Mouse (Mus musculus): ENCODE measurements around the gene S1pr4.
A peak's percentile ranks its signal among the peaks of the same experiment; 100 is the strongest.

Gene S1pr4

GRCm38 (mm10) chr10:81519227-81519977 is 19.5 kb upstream of the S1pr4 start:
- no peak for DNase-seq

DNA sequence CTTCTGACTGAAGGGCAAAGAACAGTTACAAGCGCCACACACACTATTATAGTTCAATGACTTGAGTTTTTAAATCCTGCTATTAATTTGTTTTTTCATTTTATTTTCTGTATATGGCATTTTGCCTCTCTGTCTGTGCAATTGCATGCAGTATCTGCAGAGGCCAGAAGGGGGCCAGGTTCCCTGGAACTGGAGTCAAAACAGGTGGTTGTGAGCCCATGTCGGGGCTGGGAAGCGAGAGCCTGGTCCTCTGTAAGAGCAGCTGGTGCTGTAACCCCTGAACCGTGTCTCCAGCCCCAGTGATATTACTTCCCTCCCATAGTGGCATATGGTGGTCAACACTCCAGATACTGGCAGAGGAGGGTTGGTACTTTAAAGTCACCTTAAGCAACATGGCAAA is 18.6 kb upstream of the S1pr4 start:
- peak; percentile 61 to 67 for DNase-seq

- no peak for DNase-seq
Measured at GRCm38 (mm10) chr10:81517227-81517626, 17.3 kb upstream of the S1pr4 start.

DNA sequence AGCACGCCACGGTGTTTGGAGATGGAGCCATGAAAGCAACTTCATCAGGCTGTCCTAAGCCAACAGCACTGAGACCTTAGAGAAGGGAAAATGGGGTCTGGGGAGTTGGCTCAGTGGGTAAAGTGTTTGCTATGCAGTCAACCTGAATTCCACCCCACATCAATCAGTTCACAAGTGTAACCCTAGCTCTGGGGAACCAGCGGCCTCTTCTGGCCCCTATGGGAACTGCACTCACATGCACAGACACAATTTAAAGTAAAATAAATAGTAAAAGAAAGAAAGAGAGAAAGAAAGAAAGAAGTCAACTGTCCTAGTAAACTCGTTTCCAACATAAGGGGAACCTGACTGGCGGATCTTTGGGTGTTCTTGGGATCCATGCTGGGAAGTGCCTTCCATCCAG is 13.9 kb upstream of the S1pr4 start:
- no peak for DNase-seq

DNA sequence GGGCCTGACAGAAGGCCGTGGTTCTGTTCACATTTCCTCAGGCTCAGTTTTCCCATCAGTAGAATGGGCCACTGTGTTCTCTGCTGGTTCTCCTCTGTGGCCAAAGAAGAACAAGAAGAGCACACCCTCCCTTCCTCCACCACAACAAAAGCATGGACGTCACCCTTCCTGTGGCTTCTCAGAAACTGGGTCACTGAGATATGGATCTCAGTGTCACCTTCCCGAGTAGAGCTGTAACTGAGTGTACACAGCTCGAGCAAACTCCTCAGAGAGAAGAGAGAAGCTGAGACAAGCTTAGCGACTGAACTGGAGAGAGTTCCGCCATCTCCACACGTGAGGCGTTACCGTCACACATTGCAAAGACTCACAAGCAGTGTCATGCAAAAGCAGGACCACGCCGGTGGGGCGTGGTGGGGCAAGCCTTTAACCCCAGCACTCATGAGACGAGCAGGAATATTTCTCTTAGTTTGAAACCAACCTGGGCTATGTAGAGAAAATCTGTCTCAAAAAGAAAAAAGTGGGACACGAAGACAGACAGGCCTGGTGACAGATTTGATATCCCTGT is 10.4 kb upstream of the S1pr4 start:
- DNase-seq, result no peak

DNA sequence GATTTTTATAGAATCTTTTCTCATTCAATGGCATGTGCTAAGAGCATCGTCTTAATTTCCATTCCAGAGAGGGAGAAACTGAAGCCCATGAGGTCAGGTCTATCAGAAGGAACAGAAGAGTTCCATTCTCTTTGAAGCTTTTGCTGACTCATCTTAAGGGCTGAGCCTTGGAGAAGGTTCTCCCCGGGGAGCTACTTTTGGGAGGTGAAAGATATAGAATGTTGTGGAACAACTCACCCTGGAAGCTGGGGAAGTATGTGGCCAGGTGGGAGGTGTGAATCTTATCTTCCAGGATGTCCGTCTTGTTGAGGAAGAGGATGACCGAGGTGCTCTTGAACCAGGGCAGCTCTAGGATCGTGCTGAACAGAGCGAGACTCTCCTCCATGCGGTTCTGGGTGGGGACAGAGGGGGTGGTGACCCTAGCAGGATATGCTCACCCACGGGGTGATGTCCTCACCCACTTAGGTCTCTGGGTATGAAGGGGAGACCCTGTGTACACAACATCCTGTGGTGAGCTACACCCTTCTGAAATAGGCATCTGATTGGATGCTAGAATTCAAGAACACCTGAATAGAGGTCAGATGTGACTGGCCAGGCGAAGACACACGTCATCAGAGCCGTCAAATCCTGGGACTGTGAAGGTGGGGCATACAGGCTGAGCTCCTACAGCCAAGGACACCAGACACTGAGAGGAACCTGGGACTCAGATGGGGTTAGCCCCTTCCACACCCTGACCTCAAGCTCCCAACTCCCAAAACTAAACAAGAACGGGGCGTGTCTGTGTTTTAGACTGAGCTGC is 8.0 kb upstream of the S1pr4 start:
- DNase-seq, result no peak

DNA sequence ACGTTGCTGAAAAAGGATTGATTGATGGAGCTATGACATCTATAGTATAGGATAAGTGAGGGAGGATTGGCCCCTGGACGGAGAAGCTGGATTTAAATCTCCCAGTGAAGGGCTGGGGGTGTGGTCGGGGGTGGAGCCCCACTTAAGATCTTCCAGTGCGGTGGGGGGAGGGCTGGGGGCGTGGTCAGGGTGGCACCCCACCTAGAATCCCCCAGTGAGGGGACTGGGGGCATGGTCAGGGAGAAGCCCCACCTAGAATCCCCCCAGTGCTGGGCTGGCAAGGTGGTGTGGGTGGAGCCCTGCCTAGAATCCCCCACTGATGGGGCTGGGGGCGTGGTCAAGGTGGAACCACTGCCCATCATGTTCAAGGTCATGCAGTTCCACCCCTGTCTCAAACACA is 7.2 kb upstream of the S1pr4 start:
- DNase-seq, result no peak

- no peak for DNase-seq
Measured at GRCm38 (mm10) chr10:81505016-81505664, 5.2 kb upstream of the S1pr4 start.

GRCm38 (mm10) chr10:81502658-81503057 is 2.7 kb upstream of the S1pr4 start:
- DNase-seq, result peak; percentile 73

DNA sequence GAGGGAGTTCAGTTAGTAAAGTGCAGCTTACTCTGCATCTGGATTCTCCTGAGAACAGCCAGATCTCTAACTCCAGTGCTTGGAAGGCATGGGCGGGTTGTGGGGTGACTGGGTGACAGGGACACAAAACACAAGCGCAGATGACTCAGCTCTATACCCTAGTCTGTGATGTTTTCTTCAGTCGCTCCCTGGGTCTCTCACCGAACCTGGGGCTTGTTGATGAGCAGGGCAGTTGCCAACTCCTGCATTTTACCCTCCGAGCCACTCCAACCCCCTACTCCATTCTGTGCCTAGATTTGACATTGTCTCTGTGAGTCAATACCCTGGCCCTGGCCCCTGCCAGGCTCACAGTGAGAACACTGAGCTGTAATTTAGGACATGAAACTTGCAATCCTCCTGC is 1.9 kb upstream of the S1pr4 start:
- DNase-seq, result no peak

GRCm38 (mm10) chr10:81499250-81499901 is 556 bp downstream of the S1pr4 start:
- DNase-seq, result peak; percentile 77 to 87

DNA sequence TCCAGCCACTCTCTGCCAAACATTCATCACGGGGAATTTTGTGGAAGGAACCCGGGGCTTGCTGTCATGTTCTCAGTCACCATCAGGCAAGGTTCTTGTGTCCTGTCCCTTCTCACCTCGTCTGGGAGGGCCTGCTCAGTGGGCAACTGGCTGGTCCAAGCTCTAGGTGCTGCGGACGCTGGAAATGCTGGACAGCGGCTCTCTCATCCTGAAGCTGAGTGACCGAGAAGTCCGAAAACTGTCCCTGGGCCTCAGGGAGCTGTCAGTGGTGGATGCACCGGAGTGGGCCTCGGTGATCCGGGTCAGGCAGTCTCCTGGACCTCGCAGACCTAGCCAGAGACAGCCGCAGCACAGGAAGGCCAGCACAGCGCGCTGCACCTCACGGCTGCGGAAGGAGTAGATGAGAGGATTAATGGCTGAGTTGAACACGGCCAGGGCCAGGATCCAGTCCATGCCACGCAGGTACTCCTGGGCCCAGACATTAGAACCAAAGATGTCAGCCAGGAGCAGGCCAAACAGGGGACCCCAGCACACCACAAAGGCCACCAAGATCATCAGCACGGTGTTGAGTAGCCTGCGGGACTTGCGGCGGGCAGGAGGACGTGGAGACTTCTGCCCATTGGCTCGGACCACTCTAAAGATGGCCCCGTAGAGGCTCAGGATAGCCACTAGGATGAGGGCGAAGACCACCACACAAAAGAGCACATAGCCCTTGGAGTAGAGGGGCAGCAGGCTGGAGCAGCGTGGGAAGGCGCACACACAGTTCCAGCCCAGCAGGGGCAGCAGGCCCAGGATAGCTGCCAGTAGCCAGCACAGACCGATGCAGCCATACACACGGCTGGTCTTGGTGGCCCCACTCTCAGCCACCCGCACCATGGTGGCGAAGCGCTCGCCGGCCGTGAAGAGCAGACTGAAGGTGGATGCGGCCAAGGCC is 1.3 kb downstream of the S1pr4 start:
- DNase-seq, result no peak

DNA sequence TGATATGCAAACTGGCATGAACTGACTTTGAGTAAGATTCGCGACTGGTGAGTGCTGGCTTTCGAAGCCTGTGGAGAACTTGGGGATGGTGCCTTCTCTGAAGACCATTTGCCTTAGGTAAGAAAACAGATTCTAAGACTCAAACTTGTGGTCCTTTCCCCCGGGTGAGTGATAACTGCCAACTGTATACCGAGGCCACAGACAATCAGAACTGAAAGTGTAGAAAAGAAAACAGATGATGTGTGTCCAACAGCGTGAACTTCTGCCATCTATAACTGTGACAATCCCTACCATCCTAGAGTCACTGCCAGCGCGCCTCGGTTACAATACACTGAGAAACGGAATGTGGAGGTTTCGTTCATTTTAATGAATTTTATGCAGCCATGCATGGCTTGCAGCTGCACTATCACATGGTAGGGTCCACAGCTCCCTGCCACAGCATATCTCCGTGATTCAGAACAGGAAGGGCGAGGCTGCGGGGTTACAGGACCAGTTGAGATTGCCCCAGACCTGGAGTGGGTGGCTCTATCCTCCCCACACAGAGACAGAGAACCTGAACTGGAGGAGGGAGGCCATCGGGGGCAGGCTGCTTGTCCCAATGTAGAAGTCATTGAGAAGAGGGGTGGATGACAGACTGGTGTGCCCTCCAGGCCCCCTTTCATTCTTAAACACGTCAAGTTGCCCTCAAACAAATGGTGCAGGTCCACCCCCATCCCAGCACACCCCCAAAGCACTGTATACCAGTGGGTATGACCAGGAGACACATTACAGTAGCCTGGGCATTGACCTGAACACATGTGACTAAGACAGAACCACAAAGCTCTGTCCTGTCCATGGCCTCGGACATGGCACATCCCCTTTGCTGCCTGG is 2.3 kb downstream of the S1pr4 start:
- DNase-seq, result no peak

DNA sequence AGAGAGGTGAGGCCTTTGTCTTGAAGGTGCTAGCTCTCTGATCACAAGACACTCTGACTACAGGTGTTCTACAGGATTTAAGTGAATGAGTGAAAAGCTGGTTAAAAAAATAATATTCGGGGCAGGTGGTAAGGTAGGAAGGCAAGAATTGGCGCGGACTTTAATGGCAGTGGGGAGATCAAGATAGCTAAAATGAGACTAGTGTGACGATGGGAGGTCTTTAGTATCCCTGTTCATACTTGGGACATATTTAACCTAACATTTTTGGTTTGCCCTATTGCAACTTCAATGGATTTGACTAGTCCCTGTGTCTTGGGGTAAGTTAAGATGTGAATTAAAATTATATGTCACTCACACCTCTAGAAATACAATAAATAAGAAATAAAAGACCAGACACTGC is 3.0 kb downstream of the S1pr4 start:
- no peak for DNase-seq

DNA sequence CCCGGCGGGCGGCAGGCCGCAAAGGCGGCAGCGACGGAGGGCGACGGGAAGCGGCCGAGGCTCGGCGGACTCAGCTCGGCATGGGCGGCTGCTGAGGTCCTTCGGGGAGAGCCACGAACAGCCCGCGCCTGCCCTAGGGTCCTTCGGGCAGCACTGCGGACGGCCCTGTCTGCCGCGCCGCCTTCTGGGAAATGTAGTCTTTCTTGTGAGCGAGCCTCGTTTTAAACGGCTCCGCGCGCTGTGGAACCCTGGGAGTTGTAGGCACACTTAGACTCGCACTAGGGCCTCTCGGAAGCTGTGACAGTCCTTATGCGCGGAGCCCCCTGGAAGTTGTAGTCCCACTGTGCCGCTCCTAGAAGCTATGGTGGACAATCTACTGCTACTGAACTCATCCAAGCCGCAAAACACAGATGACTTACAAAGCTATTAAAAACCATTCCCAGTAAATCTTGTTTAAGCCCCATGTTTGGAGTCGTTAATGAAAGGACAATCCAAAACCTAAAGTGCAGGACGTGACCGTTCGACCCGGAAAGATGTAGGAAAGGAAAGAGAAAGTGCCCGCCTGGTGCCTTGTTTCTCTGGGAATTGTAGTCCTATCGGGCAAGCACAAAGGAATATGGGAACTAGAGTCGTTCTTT is 3.5 kb downstream of the S1pr4 start, which contains the start of gene Ncln:
Ncln (minus strand) TSS at position 129 of the 638 bp plus-strand sequence.
- peak; percentile 97 for DNase-seq

GRCm38 (mm10) chr10:81495616-81496263 is 4.2 kb downstream of the S1pr4 start:
- no peak for DNase-seq

DNA sequence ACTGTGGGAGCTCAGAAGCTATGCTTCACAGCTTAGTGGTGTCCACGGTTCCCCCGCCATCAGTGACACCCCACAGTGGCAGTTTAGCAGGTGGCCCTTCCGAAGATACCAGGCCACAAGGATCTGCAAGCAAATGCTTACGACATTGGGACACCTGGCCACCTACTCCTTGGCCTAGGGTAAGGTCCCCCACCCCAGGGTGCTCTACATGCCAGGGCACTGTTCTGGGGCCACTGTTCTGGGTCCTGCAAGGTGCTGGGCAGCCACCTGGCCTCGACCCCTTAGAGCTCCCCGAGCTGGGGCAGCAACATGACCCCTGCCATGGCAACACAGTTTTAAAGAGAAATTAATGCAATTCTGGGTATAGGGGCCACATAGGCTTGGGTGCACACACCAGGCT is 4.8 kb downstream of the S1pr4 start:
- DNase-seq, result no peak

- no peak for DNase-seq
Measured at GRCm38 (mm10) chr10:81494260-81495041, 5.5 kb downstream of the S1pr4 start.

All from thymus, adult 18-20 months (tissue).